Mouse (Mus musculus) embryo, embryonic 10 days (tissue): ENCODE results near the gene Naaladl1.

Experiments
- DNase-seq: peaks from one replicate; pipeline ENCODE4 v3.0.0-alpha.2; 2015; ENCODE audit warnings: low spot score

Gene Naaladl1

DNA sequence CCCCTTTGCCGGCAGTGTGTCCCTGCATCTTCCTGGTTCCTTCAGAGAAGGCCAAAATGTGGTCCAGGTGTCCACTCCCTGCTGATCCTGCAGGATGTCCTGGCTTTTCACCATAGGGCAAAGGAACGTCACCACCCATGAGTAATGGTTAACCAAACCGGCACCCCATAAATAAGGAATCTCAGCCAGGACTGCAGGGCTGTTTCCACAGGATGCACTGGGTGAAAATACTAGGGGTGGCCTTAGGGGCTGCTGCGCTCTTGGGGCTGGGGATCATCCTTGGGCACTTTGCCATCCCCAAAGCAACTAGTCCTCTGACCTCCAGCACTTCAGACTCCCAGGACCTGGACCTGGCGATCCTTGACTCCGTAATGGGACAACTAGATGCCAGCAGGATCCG lies at the start of gene Naaladl1:
Gene Naaladl1 (plus strand): TSS at position 197 of the 400 bp plus-strand sequence.
- DNase-seq, result no peak

DNA sequence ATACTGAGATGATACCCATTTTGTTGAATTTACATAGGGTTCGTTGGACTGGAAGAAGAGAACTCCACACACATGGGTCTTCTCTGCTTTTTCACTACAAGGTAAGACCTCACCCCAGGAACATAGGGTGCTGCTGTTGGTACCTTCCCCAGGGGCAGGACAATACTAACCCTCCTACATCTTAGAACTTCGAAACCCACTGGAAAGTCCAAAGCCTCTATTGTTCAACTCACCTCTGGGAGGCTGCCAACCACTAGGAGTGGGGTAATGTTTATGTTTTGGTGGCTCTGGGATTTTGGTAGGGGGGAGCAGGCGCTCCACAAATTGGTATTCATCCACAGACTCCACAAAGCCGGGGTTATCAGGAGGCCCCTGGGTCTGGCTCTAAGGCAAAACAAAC lies 48.9 kb upstream of the Naaladl1 start:
- DNase-seq, result no peak

DNA sequence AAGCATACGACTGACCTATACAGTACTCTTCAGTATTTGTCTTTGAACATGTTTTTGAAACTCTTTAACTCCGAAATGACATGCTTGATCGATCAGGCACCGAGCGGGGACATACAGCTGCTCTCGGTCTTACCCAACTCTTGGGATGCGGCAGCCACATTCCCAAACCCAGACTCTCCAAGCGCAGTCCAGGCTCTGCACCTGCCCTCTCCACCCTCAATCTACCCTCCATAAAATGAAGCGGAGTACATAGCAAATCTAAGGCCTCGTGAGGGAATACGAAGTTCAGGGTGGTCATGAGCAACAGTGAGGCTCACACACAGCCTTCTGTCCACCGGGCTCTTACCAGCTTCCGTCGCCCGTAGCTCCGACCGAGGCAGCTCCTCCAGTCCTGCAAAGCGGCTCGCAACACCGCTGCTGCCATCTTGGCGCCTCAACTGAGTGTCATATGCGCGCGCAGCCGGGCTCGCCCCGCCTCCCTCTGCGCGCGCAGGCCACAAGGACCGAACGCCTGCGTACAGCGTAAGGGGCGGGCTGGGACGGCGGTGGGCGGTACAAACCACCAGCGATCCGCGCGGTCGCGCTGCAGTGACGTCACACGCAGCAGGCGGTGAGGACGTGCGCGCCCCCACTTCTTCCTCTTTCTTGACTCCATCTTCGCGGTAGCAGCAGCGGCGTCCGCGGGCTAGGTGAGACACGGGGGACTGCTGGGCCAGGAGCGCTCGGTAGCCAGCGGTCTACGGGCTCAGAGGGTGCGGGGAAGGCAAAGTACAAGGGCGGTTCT lies 48.1 kb upstream of the Naaladl1 start, which contains the start of the genes Mrpl49 and Fau:
Gene Mrpl49 (minus strand): TSS at position 473 of the 784 bp plus-strand sequence.
Gene Fau (plus strand): TSS at position 532 of the 784 bp plus-strand sequence.
- peak; percentile 100 for DNase-seq

DNA sequence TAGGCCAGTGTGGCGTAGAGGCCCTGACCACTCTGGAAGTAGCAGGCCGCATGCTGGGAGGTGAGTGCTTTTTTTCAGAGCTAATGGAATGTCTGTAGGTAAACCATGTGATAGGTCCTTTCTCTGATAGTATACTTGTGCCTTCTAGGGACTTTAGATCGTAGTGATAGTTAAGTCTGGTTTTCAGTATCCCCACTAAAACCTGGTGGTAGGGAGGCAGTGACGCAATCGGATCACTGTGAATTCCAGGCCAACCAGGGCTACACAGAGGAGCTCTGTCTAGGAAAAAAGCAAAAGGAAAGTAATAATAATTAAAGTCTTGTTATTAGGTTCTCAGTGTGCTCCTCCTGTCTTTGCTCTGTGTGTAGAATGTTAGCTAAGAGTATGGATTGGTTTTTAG lies 47.1 kb upstream of the Naaladl1 start:
- no peak for DNase-seq

DNA sequence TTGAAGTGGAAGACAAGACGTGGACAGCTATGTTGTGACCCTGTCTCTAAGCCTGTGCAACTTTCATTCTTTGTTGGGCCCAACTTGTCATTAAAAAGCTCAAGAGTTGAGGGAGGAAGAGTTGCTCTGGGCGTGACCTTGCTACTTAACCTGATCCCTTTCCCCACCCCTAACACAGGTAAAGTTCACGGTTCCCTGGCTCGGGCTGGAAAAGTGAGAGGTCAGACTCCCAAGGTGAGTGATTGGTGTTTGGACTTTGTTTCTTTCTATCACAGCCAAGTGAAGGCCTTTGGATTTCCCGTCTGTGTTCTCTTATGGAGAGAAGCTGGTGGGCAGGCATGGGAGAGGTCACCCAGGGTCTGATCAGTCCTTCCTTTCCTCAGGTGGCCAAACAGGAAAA lies 46.6 kb upstream of the Naaladl1 start:
- no peak for DNase-seq

DNA sequence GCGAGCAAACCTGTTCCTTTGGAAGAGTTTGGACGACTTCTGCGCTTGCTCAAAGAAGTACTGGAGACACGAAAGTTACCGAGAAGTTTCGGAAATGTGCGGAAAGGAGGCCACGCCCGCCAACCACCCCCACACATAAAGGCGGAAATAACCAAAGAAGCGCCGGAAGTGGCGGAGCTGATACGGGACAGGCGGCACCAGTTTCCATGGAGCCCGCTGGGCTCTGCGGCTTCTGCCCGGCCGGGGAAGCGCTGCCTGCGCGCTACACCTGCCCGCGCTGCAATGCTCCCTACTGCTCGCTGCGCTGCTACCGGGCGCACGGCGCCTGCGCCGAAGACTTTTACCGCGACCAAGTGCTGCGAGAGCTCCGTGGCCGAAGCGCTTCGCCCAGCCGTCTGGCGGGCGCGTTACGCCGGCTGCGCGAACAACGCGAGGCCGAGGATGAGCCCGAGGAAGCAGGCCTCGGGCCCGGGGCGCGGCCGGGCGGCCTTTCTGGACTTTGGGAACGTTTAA lies 44.5 kb upstream of the Naaladl1 start, which contains the start of gene Znhit2:
Gene Znhit2 (plus strand): TSS at position 172 of the 513 bp plus-strand sequence.
- DNase-seq, result peak; percentile 94

DNA sequence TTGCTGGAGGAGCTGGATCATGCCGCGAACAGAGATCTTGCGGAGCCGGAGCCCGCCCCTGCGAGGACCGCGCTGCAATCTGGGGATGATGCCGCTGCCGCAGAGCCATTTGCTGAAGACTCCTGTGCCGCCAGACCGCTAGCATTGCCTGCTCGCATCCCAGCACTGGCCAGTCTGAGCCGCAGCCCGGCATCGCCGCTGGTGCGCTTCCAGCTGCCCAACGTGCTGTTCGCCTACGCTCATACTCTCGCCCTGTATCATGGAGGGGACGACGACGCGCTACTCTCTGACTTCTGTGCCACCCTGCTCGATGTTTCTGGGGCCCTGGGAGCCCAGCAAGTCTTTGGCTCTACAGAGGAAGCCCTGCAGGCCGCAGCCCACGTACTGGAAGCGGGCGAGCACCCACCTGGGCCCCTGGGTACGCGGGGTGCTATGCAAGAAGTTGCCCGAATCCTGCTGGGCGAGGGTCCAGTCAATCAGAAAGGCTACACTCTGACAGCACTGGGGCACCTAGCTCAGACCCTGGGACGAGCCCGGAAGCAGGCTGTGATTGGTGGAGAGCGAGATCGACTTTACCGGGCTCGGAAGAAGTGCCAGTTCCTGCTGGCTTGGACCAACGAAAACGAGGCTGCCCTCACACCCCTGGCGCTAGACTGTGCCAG lies 43.8 kb upstream of the Naaladl1 start:
- peak; percentile 67 for DNase-seq

DNA sequence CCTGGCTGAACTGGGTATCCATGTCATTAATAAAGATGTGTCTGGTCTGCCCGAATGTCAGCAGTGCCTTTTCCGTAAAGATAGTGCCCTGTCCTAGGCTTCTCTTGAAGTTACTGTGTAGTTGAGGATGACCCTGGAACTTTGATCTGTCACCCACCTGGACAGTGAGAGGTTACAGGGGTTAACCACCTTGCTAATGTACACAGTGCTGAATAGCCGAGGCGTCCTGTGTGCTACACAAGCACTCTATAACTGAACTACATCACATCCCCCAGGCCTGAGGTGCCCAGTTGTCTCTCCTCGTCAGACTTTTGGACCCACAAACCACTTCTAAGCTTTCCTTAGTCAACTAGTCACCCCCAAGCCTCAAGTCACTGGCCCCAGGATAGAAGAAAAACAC lies 43.2 kb upstream of the Naaladl1 start:
- DNase-seq, result no peak

DNA sequence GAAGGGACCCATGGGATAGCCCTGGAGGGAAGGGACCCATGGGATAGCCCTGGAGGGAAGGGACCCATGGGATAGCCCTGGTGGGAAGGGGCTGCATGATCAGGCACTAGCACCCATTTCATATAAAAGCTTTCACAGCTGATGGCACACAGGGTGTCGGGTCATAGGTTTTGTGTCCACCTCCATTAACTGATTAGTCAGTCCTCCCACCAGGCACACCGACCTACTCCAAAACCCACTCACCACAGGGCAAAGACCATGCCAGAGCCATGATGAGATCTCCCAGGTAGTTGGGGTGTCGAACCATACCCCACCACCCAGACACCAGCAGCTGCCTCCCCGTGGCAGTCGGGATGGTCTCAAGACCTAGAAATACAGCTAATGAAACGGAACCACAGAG lies 42.5 kb upstream of the Naaladl1 start:
- no peak for DNase-seq

DNA sequence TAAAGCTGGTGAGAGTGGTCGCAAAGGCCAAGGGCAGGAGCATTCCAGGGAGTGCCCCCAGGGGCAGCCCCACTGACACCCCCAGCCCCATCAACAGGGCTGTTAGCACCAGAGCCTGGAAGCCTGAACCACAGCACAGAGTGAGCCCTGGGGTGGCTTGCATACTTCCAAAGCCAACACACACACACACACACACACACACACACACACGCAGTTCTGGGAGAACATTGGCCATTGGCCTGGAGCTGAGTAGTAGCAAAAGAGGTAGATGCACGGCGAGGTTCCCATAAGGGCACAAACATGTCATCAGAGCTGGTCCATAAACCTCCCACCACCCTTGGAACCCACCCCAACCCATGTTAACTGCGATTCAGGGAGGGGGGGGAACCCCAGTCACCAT lies 39.0 kb upstream of the Naaladl1 start:
- no peak for DNase-seq

DNA sequence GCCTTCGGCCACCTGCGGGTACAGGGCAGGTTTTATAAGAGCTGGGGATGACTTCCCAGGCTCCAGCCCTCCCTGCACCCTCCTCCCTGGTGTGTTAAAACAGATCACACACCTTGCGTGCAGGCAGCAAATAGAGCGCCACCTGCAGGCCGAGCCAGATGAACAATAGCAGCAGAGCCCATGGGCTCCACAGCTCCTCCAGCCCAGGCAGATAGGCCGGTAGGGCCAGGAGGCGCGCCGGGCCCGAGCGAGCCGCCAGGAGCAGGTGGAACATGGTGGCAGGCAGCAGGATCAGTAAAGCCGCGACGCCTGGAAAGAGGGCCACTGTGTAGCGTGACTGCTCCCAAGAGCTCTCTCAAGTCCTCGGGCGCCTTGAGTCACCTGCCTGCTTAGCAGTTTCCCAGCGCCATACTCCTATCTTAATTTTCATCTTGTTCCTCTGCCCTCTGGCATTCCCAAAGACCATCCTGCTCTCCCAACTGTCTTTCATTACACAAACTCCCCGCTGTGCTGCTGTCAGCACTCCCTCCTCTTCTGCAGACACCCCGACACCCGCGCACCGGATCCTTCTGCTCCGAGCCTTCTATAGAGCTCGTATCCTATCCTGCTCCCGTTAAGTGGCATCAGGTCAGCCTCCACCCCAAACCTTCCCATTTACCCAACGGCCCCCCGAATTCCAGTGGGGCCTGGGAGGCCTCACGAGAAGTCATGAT lies 38.4 kb upstream of the Naaladl1 start:
- DNase-seq, result peak; percentile 91

DNA sequence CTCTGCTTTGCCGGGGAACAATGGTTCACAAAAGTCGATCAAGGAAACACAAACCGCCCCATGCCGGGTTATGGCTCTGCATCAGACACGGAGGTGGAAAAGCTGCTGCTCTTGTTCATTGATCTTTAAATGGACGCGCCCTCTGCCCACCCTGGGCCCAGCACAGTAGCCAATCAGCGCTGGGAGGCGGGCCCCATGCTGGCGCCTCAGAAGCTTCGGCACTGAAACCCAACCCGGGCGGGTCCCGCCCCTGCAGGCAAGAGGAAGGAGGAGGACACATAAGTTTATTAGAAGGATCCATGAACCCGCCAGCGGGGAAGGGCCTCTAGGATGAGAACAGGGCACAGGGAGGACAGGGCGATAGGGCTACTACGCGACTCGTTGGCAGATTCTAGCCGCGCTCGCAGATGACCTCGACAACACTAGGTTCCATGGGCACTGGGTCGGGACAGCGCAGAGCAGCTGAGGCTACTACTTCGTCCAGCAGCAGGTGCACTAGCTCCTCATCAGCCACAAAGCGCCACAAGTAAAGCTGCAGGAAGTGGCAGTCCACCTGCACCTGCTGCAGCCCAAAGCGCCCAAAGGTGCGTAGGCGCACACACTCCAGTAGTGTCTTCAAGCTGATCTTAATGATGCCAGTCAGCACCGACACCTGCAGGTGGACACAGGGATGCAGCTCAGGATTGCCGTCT lies 37.7 kb upstream of the Naaladl1 start, which contains the start of gene Tm7sf2:
Gene Tm7sf2 (minus strand): TSS at position 650 of the 692 bp plus-strand sequence.
- DNase-seq, result peak; percentile 93

DNA sequence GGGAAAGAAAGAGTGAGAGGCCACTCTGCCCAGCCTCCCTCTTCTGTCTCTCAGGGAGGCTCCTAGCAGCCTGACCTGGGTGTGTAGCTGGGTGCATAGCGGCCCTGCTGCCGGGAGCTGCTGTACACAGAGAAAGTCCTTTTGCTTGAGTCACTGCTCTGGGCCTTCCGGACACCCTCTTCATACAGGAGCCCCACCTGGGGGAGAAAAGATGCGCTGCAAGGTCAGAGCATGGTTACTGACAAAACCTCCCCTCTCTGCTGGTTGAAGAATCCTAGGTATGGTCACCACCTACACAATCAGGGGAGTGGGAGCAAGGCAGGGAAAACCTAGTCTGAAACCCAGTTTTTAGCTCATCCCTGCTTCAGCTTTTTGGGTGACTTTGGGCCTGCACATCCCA lies 36.6 kb upstream of the Naaladl1 start:
- DNase-seq, result no peak

DNA sequence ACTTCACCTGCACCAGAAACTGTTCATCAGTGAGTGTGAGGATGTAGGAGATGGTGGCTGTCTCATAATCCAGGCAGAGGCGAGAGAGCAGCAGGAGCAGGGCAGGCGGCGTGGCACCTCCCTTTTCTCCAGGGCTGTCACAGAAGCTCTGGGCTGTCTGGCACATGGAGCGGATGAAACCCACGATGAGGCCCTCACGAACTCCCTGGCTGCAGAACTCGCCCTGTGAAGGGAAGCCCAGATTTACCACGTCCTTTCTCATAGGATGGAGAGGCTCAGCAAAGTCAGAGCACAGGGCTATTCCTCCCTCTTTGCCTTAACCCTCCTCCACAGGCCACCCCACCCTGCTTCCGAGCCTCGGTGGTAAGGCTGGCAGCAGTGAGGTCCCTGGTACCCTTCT lies 35.7 kb upstream of the Naaladl1 start:
- DNase-seq, result no peak

DNA sequence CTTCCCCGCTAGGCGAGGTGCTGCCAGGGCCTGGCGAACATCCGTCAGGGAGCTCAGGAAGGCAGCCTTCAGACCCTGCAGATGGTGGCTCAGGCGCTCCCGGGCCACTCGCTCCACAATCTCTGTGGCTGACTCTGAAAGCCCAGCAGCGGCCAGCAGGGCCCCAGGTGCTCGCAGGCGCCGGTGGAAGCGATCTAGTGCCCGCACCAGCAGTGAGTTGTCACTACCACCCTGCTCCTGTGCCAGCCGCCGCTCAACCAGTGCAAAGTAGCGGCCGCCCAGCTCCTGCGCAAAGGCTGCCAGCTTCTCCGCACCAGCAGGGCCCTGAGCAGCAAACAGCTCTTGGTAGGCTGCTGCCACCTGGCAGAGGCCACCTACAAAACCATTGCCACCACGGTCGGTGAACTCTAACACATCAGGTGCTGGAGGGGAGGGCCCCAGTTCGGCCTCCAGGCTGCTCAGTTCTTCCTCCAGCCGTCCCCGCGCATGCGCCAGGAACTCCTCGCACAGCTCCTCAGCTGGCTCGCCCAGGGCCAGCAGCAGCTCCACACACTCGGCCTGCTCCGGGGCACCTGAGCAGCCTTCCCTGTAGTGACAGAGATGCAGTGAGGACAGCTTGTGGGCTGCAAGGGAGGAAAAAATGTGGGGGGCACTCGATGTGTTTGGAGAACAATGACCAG lies 34.9 kb upstream of the Naaladl1 start:
- no peak for DNase-seq

DNA sequence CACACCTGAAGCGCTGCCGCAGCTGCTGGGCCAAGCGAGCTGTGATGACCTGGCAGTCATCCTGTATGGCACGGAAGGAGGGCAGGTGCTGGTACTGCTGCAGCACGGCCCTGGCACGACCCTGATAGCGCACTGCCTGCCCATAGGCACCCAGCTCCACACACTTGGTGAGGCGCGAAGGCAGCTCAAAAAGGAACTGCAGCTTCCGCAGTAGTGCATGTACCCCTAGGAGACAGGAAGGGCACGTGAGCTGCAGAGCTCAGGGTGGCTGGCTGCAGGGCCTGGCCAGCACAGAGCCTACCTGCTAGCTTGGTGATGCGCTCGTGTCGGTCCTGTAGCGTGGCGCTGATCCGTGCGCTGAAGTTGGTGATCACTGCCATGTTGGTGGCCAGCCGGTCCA lies 34.3 kb upstream of the Naaladl1 start:
- DNase-seq, result no peak

DNA sequence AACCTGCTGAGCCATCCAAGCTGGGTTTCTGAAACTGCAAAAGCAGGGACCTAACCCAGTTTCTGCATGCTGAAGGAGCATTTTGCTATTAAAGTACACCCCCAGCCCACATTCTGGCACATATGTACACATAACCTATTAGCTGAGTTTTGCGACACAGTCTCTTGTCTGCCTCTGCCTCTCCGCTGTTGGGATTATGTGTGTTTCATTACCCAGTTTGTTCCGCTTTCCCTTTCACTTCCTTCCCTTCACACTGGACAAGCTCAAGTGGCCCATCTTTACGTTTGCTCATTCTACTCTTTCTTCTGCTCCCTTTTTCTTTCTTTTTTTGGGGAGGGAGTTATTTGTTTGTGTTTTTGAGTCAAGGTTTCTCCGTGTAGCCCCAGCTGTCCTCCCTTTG lies 31.7 kb upstream of the Naaladl1 start:
- no peak for DNase-seq

DNA sequence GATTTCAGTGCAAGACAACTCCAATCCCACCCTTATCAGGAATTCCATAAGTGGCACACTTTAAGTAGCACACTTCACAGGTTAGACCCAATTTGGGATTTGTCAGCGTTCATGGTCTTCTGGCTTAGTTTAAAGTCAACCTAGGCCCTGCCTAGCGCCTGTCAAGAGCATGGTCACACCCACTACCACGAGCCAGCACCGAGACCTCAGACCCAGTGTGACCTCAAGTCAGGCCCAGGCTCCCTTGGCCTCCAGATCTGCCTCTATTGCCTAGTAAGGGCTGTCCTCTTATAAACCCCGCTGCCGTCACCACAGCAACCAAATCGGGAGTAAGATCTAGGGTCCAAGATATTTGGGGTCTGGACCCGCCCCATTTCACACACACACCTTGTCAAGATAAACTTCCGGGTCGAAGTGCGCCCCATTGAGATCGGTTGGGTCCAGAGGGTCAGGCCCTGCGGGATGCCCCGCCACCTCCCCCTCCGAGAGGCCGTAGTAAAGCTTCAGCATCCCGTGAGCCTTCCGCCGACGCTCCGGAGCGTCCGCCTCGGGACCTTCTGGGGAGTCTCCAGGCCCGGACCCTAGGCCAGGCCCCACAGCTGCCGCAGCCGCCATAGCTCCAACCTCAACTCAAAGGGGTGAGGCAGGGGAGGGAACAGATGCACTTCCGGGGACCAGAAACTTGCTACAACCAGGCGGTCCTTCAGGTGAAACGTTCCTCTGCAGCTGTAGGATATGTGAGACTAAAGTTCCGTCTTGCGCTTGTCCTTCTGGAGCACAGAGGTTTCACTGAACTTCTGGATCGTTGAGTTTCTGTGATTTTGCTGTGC lies 28.8 kb upstream of the Naaladl1 start, which contains the start of gene Vps51:
Gene Vps51 (minus strand): TSS at position 668 of the 830 bp plus-strand sequence.
- peak; percentile 95 for DNase-seq

DNA sequence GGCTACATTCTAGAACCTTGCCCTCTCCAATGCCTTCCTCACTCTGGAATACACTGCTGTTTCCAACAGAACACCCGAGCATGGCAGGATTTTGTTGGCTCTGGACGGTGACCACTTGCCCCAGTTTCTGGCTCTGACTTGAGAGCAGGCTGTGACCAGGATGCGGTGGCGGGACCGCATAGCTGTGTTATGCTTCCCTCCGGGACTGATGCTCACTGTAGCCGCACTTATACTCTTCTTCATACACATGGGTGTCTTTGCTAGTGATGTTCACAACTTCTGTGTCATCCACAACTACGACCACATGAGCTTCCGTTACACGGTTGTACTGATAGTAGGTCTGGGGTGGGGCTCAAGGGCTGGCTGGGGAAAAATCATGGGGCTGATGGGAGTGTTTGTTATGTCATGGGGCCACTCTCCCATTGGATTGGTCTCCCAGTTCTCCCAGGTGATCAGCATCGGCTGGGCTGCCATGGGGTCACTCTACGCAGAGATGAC lies 25.6 kb upstream of the Naaladl1 start, which contains the start of gene Tmem262:
Gene Tmem262 (plus strand): TSS at position 51 of the 498 bp plus-strand sequence.
- no peak for DNase-seq

DNA sequence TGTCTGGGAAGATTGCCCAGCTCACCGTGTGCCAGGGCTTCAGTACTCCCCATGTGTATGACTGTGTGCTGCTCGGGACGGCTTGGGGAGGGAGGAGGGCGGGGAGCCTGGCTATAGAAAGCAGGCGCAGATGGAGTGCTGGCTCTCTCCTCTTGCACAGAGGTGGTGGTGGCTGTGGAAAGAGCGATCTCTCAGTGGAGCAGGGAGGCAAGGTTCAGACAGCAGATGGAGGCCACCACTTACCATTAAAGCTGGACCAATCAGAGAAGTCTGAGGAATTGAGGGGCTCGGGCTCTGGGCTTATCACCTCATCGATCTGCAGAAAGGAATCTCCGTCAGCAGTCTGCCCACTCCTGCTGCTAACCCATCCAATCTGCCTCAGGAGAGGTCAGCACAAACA lies 23.4 kb upstream of the Naaladl1 start, which contains the start of gene Gm28374:
Gene Gm28374 (minus strand): TSS at position 101 of the 400 bp plus-strand sequence.
- DNase-seq, result no peak
